ENCODE assay signal across 23 mouse cellular contexts in genomic region chr10:108452421-108452820, GRCm38 (mm10).
"Had no signal": no experiment of that assay in that cellular context is flagged by ENCODE, and none has a peak within 500 bp of the region (broad histone marks: within the 10 kb centered on the region; RNA-seq: fewer than 3 reads in every experiment).

No protein-coding gene starts in this region.

- H3K4me1 ChIP-seq: neural tube, embryonic 12.5 days; neural tube, embryonic 15.5 days had no signal

- H3K27me3 ChIP-seq: liver, embryonic 12.5 days; liver, embryonic 15.5 days; lung, embryonic 15.5 days; megakaryocyte, embryonic 14.5 days; neural tube, embryonic 12.5 days; neural tube, embryonic 15.5 days; stomach, embryonic 15.5 days had no signal

- H3K36me3 ChIP-seq: liver, embryonic 12.5 days; liver, embryonic 15.5 days; lung, embryonic 15.5 days; midbrain, embryonic 10.5 days; neural tube, embryonic 12.5 days; neural tube, embryonic 15.5 days; stomach, embryonic 15.5 days had no signal

- DNase-seq: kidney, postnatal 14 days; layer of hippocampus, postnatal 36 days; lung, adult 18-20 months; lung, postnatal 10 days; lung, postnatal 36 days; midbrain, embryonic 14.5 days; right cerebral cortex, adult 18-20 months; right cerebral cortex, postnatal 25 days; spleen, adult 18-20 months; thymus, adult 2 months; thymus, postnatal 14 days; thymus, postnatal 4 days had no signal

- H3K4me2 ChIP-seq: liver, embryonic 12.5 days; liver, embryonic 15.5 days; lung, embryonic 15.5 days; neural tube, embryonic 12.5 days; neural tube, embryonic 15.5 days; stomach, embryonic 15.5 days had no signal

- H3K9ac ChIP-seq: liver, embryonic 12.5 days; liver, embryonic 15.5 days; lung, embryonic 15.5 days; neural tube, embryonic 12.5 days; neural tube, embryonic 15.5 days; stomach, embryonic 15.5 days had no signal

- H3K27ac ChIP-seq: liver, embryonic 12.5 days; liver, embryonic 15.5 days; lung, embryonic 15.5 days; midbrain, embryonic 10.5 days; neural tube, embryonic 12.5 days; neural tube, embryonic 15.5 days; stomach, embryonic 15.5 days had no signal

- H3K4me3 ChIP-seq: left cerebral cortex, adult 2 months; liver, embryonic 12.5 days; liver, embryonic 15.5 days; lung, embryonic 15.5 days; megakaryocyte, embryonic 14.5 days; midbrain, embryonic 10.5 days; neural tube, embryonic 12.5 days; neural tube, embryonic 15.5 days; stomach, embryonic 15.5 days had no signal

- H3K9me3 ChIP-seq: liver, embryonic 12.5 days; liver, embryonic 15.5 days; lung, embryonic 15.5 days; megakaryocyte, embryonic 14.5 days; midbrain, embryonic 10.5 days; neural tube, embryonic 12.5 days; neural tube, embryonic 15.5 days; stomach, embryonic 15.5 days had no signal

- ATAC-seq: inflammation-experienced regulatory T-cells, adult 6 months; intestine, embryonic 16.5 days; liver, embryonic 12.5 days had no signal
